Mouse (Mus musculus) kidney, adult 2 months (tissue): ENCODE results near the gene Strap.

Experiments used
- CTCF ChIP-seq: fragments of 200-500 bp; conservative IDR thresholded peaks from 2 replicates; pipeline ENCODE4 v1.5.1; 2011; ENCODE audit warnings: low read depth, mild to moderate bottlenecking, control low read depth, low read length, moderate library complexity, mixed read lengths; ENCODE audit not compliant: insufficient read depth, insufficient read length
- POLR2A ChIP-seq: fragments of 200-500 bp; IDR thresholded peaks from one replicate; pipeline ENCODE4 v1.6.1; 2011; ENCODE audit warnings: low read depth, low read length, control low read depth

DNA sequence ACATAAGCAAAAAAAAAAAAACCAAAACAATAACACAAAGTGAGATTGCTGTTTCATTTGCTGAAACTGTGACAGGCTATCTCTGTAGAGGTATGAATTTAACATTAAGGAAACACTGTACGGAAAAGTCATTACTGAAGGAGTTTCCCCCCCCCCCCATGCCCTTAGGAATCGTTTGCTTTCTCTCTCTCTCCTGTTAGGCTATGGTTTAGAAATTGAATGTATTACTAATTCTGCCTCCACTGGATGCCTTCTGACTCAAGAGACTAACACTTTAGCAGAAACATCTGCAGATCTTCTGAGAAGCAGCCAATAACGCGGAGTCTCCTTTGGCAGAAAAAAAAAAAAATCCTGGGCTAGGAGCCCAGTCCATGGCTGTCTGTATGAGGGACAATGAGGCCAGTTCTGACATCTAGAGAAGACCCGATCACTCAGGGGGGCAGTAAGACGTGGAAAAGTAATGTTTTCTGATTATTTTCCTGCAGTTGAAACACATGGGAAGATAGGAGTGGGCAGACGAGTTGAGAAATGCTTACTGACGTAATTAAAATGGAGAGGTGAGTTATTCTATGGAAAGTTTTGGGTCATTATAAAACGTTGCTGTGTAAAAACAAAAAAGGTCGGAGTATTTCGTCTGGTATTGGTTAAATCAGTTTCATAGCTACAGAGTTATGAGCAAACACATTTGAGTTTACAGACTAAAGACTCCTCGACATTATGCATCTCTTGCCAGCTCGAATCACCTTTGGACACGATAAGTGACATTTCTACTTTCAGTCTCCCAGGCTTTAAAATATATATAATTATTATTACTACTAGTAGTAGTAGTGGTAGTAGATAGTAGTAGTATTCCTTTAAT, 24.5 kb upstream of the Strap start:
- no peak for TF ChIP-seq POLR2A
- no peak for TF ChIP-seq CTCF
